Mouse (Mus musculus) right cerebral cortex, adult 2 months (tissue): Measurements from ENCODE around the gene Gpr158.

Source experiments
- DNase-seq, 2 experiments: peaks; one replicate each; pipeline ENCODE4 v3.0.0; 2021 to 2022; ENCODE audit warnings: low spot score in 2 of 2

The Gpr158 gene

DNA sequence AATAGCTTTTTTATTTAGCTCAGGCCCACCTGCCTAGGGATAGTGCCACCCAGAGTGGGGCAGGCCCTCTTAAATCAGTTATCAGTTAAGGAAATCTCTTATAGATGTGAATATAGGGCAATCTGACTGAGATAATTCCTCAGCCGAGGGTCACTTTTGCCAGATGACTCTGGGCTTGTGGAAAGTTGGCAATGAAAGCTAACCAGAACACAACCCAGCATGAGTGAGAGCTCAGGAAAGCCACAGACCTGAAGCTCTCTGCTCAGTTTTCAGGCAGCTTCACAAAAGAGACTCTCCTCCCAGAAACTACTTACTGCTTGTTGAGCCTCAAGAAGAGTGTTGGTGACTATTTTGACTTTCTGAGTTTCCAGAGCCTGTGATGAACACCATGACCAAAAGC, 264.8 kb downstream of the Gpr158 start:
- DNase-seq, result no peak

DNA sequence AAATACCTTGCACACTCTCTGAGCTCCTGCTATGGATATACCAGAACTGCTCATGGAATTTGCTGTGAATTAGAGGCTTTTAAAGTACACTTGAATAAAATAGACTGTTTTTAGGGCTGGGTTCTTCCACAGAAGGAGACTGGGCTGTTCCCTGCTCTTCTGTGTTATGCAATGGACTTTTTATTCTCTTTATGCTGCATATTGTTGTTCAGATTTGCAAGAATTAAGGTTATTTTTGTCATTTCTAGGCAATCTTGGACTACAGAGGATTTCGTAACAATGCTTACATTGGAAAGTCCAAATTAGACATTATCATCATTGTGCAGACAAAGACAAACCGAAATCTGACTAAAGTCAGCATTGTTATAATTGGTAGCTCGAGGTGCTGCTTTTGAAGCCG, 298.4 kb downstream of the Gpr158 start:
- no peak for DNase-seq

DNA sequence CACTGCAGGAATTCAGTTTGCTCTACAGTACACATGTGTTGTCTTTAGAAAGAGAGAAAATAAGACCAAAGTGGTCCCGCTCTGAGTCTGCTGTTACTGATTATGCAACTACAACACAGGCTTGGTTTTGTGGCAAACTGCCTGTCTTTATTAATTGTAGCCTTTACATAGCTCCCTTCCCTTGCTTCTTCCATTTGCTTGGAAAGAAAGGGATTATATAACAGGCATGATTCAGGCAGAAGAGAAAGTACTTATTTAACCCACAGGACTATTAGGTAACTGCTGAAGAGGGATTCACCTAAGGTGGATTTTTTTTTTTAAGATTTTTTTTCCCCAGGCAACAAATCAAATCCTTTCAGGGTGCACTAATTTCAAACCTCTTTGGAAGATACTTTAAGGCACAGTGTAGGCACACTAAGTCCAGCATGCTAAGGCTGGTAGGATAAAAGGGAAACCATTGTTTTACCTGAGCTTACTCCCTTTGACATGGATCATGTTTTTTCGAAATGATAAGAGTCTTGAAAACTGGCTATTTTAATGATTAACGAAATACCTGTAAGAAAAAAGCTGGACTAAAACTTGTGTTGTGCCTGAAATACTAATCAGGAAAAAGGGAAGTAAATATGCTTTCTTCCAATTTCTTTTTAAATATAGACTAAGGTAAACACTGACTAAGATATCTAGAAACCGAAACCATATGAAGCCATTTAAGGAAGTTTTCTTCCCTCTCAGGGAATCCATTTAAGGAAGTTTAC, 308.9 kb downstream of the Gpr158 start:
- peak in 1 of 2 experiments; percentile 15 for DNase-seq

DNA sequence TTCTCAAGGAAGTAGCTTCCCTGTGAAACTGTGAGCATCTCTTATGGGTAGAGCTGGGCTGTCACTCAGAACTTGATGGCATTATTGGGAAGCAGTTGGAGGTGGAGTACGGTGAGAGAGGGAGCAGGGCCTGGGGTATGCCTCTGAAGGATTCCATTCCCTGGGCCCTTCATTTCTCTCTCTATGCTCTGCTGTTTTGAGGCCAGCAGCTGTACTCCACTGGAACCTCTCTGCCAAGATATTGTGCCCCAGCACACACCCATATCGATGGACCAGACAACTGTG, 309.4 kb downstream of the Gpr158 start:
- no peak for DNase-seq

DNA sequence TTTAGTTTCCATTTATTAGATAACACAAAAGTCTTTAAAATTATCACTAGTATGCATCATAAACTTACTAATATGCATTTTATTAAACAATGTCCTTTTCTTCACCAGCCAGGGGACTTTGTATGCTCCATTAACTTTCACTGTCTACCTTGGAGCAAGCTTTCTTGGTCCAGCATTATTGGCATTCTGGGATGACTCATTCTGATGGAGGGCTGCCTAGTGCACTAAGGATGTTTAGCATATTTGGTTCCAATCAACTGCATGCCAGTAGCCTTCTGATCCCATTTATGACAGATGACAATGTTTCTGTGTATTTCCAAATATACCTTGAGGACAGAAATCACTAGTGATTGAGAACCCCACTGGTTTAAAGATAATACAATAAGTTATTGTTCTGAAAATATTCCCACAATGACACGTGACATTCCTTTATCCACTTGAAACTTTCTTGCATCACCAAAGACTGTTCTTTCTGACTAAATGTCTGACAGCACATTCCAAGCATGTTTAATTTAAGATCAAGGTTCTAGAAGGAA, 313.5 kb downstream of the Gpr158 start:
- DNase-seq, result no peak

DNA sequence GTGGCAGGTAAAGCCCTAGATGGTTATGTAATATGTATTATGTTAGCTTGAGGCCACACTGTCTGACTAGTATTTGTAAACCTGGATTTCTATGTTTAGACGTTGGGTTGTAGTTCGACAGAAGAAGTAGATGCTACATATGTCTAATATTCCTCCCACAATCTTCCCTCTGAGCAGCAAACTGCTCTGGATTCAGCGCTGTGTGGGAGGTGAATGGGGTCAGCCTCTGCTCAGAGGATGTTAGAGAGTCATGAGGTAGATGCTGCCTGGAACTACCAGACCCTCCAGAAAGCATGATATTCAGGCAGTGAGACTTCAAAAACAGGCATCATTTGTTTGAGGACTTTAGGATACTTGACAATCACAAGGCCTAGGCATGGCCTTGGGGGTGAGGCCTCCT, 317.4 kb downstream of the Gpr158 start:
- DNase-seq, result peak; percentile 17 to 37

DNA sequence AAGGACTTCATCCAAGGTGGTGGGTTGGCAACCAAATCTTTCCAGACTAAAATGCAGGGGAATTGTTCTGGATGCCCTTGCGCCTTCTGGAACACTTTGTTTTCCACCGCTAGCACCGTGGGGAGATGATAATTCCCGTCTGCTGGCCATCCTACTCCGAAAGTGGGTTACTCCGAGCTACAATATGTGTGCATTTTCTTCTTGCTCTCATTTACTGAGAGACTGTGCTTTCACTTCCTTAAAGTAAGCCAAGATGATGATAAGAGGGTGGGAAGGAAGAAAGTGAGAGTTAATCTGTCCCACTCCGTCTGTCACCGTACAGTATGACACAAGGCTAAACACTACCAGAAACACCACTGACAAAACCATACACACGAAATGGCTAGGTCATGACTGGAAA, 325.8 kb downstream of the Gpr158 start:
- DNase-seq, result no peak

DNA sequence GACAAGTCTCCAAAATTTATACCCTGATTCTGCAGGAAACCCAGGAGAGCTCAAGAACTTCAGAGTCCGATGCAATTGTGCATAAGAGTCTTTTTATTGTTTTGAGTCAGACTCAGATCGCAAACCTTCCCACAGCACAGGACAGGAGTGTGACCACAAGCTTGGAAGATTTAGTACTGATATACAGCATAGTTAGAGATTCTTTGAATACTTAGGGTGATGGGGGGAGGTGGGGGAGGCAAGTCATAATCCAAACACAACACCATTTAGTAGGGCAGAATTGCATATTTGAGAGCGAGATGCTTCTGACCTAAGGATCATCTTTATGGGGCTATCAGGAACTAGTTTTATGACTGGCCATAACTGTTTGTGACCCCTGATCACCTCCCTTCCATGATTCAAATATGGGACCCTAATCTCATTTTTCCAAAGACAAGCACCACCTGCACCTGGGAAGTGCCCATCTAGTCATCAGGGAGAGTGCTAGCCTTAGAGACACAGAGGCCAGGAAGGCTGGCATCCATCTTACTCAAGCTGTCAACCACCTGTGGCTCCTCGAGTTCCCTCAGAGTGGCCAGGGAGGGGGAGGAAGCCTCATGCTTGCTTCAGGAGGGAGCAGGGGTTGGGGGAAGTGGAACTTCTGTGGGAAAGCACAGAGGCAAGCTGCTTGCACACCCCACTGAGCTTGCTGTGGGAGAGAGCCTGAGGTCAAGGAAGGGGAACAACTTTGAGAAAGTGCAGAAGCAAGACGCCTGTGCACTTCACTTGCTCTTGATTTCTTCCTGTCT, 326.7 kb downstream of the Gpr158 start:
- DNase-seq, result no peak

DNA sequence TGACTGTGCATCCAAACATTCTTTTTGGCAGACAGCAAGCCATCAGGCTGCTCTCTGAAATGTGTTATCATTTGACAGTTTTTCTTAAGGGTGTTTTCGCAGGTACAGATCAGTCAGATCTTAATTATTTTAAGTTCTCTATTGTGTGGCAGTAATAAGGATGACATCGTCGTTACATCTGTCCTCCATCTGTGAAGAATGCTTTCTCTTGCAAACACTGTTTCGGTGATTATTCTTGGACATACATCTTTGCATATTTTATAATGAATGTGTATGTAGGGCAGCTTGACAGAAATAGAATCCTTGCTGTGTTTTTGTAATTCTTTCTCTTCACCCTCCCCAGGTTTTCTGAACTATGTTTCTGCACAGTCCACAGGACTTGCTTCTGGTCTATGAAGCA, 360.7 kb downstream of the Gpr158 start:
- no peak for DNase-seq

DNA sequence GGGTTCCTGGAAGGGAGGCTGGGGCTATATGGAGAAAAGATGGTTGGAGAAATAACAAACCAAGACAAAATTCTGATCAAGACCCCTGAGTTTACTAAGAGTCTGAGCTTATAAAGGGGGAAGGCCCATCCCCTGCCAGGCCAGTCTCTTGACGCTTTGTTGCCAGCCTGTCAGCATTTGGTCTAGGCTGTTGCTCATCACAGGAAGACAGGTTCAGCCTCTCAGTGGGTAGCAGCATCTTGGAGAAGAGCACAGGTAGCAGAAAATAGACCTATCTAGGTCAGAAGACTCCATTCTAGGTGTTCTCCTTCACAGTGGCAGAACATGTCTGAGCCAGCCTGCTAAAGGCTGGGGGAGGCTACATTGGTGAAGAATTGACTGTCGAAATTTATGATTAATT, 416.4 kb downstream of the Gpr158 start:
- no peak for DNase-seq

DNA sequence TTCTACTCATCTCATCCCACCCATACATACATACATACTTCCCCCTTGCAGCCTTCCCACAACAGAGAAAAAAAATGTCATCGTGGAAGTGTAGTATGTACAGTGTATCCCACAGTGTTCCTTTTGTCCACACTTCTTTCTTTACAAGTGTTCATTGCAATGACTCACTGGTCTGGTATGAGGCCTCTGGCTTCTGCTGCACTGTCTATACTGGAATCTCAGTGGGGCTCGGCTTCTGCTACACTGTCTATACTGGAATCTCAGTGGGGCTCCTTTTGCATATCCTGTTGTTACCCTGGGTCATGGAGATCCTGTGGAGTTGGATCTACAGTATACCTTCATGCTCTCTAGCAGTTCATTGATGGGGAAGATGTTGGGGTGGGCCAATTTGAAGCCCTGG, 425.8 kb downstream of the Gpr158 start:
- DNase-seq, result no peak

DNA sequence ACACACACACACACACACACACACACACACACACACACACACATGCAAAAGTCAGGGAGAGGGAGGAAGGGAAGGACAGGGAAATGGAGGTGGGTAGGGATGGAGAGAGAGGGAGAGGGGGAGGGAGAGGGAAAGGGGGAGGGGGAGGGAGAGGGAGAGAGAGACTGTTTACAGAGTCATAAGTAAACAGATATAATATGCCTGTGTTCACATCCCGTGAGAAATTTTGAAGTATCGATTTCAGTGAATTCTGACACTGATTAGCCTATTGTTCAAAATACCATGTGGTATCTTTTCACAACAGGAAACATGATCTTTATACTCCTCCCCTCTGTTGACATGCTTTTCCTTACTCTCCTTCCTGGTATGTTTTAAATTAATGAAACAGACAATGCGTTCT, 432.3 kb downstream of the Gpr158 start:
- no peak for DNase-seq

DNA sequence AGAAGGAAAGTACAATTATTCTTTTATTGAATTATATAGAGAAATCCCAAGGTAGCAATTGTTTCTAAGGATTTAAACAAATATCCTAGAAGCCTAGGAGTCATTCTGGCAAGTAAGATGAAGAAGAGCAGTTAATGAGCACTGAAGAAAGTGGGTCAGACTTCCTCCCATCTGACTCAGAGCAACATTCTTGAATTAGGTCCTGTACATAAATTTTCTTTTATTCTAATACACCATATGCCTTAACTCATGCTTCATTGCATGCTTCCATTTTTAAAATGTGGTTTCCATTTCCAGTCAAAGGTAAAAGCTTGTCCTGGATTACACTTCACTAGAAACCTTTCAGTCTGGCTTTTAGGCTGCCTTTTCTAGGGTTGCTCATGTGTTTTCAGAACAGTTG, 432.7 kb downstream of the Gpr158 start:
- DNase-seq, result no peak

DNA sequence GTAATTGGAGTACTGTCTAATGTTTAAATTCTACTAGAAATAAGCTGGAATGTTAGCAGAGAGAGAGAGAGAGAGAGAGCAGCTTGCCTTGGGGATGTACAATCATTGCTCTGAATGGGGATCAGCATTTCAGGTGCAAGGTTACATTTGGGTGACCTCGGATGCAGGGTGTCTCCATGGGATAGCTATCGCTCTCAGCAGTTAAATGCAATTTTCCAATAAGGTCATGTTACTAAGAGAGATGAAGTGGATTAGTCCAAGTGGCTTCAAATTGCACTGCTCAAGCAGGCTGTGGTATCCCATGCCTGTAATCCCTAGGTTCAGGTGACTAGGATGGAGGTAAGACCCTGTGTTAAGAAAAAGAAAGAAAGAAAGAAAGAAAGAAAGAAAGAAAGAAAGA, 441.2 kb downstream of the Gpr158 start:
- no peak for DNase-seq

DNA sequence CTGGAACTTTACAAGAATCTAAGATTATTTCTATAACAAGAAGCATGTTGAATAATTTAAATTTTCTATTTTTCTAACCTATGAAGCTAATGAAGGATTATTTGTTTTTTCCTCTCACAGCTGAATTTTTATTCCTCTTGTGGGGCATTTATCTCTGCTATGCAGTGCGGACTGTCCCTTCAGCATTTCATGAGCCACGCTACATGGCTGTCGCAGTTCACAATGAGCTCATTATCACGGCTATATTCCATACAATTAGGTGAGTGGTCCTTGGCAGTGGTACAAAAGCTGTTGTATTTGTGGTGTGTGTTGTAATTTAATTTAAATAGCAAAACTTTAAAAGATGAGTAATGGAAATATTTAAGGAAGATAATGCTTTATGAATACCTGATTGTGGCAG, 443.1 kb downstream of the Gpr158 start:
- DNase-seq, result no peak

DNA sequence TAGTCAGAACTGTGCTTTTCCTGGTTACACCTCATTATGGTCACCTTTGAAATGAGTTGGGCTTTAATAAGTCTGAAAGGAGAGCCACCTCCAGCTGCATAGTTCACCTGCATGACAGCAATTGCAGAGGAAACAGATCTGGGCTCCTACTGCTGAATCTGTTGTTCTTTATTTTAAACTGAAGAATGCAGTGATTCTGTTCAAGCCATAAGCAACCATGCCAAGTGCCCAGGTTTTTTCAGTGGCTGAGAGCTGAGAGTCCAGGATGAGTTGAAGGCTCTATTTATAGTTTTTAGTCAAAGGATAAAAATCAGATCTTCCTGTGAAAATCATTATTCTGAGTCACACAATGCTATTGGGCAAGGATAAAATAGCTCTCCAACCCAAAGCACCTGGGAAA, 496.7 kb downstream of the Gpr158 start:
- peak; percentile 9 to 25 for DNase-seq
